Mouse (Mus musculus) liver, embryonic 18 days (tissue): ENCODE results near the gene Ndrg4. TPM values are rescaled to one million over a fixed set of nuclear protein-coding genes. Genes with fewer than 3 reads are reported as not detected.

ENCODE experiments used
- polyA plus RNA-seq: library from polyadenylated mRNA; depleted of rRNA; stranded (reverse); fragments of >200 nt; gene quantifications from 2 replicates; pipeline ENCODE4 v1.2.3, GENCODE M21; 2012; rRNA removed

The Ndrg4 gene
- polyA plus RNA-seq: 0.60 and 0.63 TPM in 2 replicates

GRCm38 (mm10) chr8:95676631-95677030 is at the start of gene Ndrg4:
Gene Ndrg4, plus strand, starts transcription at chr8:95676980.

GRCm38 (mm10) chr8:95633262-95634062 is 43.3 kb upstream of the Ndrg4 start, which contains the start of gene Gins3:
Gene Gins3, plus strand, starts transcription at chr8:95633453.

GRCm38 (mm10) chr8:95715676-95716531 is 39.1 kb downstream of the Ndrg4 start, which contains the start of gene Setd6:
Gene Setd6, plus strand, starts transcription at chr8:95715881.

Other genes with a start within 250 kb of the Ndrg4 start
- 29.0 and 29.5 TPM in 2 replicates for gene Cfap20, start 242.1 kb upstream of the Ndrg4 start, polyA plus RNA-seq
- gene Csnk2a2, start 186.9 kb upstream of the Ndrg4 start, polyA plus RNA-seq: 10.4 and 10.6 TPM in 2 replicates
- gene Ccdc113, start 142.9 kb upstream of the Ndrg4 start, polyA plus RNA-seq: 0.02 TPM in 1 of 2 replicates, not detected in the other
- gene Prss54, start 100.6 kb upstream of the Ndrg4 start, polyA plus RNA-seq: not detected in 2 replicates
- gene Gins3, start 43.5 kb upstream of the Ndrg4 start, polyA plus RNA-seq: 2.9 and 3.1 TPM in 2 replicates
- gene Setd6, start 38.9 kb downstream of the Ndrg4 start, polyA plus RNA-seq: 10.7 and 13.1 TPM in 2 replicates
- 34.5 and 37.4 TPM in 2 replicates for gene Cnot1, start 130.5 kb downstream of the Ndrg4 start, polyA plus RNA-seq
- gene Sap18b, start 148.4 kb downstream of the Ndrg4 start, polyA plus RNA-seq: 75.6 and 77.6 TPM in 2 replicates
- gene Slc38a7, start 176.6 kb downstream of the Ndrg4 start, polyA plus RNA-seq: 7.5 and 7.9 TPM in 2 replicates
- gene Got2, start 211.6 kb downstream of the Ndrg4 start, polyA plus RNA-seq: 197 and 223 TPM in 2 replicates